Mouse (Mus musculus): ENCODE measurements around the gene Arhgap44. TPM values are rescaled to one million over a fixed set of nuclear protein-coding genes. Genes with fewer than 3 reads are reported as not detected.

Arhgap44 gene
- polyA plus RNA-seq, 1 experiment: 1.1 TPM

- no peaks in the 10 kb centered on the region for H3K4me1 ChIP-seq (ENCODE audit: control insufficient read depth, insufficient read depth, insufficient read length, low read length)
- no peak overlapping the region for H3K27ac ChIP-seq (ENCODE audit: insufficient read depth, low read depth, low read length)
- TF ChIP-seq CTCF (IDR thresholded peaks at IDR 0.05; ENCODE audit: extremely low read depth, insufficient read length, insufficient replicate concordance, low read depth, low read length) (no peak), POLR2A (IDR thresholded peaks at IDR 0.05; ENCODE audit: low read depth, low read length) (no peak)
- no peak overlapping the region for H3K4me3 ChIP-seq (ENCODE audit: low read depth, low read length)
- no peaks in the 10 kb centered on the region for H3K27me3 ChIP-seq (ENCODE audit: control insufficient read depth, insufficient read depth, low read length)
- 63% methylated on average over 5 of the region's 5 CpGs for WGBS
- H3K36me3 ChIP-seq (ENCODE audit: control insufficient read depth, insufficient read depth, low read length): no peaks in the 10 kb centered on the region
These were observed 134.7 kb downstream of the Arhgap44 start for GRCm38 (mm10) chr11:65028049-65028448.

DNA sequence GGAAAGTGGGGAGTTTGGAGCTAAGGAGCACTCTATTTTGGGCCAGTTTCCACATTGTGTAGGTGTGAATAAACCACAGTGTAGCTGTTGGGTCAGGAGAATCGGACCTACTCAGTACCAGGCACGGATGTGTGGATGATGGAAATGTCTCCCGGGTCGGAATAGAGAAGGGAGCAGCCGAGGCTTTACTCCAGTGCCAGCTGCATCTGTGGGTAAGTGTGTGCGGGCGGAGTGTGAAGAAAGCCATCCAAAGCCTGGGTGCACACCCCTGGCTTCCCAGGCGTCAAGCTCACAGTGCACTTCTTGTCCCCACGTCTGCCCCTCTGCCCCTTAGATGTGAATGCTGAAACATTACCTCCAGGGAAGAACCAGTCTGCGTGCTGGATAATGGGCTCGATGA, 140.0 kb downstream of the Arhgap44 start:
- TF ChIP-seq CTCF (IDR thresholded peaks at IDR 0.05; ENCODE audit: extremely low read depth, insufficient read length, insufficient replicate concordance, low read depth, low read length): no peak
- no peak for TF ChIP-seq POLR2A (IDR thresholded peaks at IDR 0.05; ENCODE audit: low read depth, low read length)
- Histone ChIP-seq H3K4me3 (ENCODE audit: low read depth, low read length) (no peak overlapping the region), H3K27ac (ENCODE audit: insufficient read depth, low read depth, low read length) (no peak overlapping the region), H3K36me3 (ENCODE audit: control insufficient read depth, insufficient read depth, low read length) (no peaks in the 10 kb centered on the region), H3K4me1 (ENCODE audit: control insufficient read depth, insufficient read depth, insufficient read length, low read length) (no peaks in the 10 kb centered on the region), H3K27me3 (ENCODE audit: control insufficient read depth, insufficient read depth, low read length) (no peaks in the 10 kb centered on the region)
- WGBS: 87% methylated on average over 11 of the region's 11 CpGs

DNA sequence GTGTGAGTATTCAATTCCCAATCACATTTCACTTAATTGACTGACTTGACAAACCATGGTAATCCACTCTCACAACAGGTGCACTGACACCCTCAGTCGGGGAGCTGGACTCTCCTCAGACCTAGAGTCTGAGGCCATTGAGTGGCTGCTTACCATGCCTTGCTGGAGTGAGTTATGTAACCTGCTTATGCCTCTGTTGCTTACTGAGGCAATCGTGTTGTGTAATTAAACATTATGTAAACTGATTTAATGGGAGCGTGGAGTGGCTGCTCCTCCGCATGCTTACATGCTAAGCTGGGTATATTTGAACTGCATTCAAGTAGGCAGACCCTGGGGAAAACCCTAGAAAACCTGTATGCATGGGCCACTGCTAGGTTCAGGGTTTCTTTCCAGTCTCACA, 142.0 kb downstream of the Arhgap44 start:
- 80% methylated on average over 4 of the region's 4 CpGs for WGBS
- Histone ChIP-seq H3K27me3 (ENCODE audit: control insufficient read depth, insufficient read depth, low read length) (no peaks in the 10 kb centered on the region), H3K4me3 (ENCODE audit: low read depth, low read length) (no peak overlapping the region), H3K27ac (ENCODE audit: insufficient read depth, low read depth, low read length) (no peak overlapping the region), H3K36me3 (ENCODE audit: control insufficient read depth, insufficient read depth, low read length) (no peaks in the 10 kb centered on the region), H3K4me1 (ENCODE audit: control insufficient read depth, insufficient read depth, insufficient read length, low read length) (no peaks in the 10 kb centered on the region)
- TF ChIP-seq POLR2A (IDR thresholded peaks at IDR 0.05; ENCODE audit: low read depth, low read length): no peak
- TF ChIP-seq CTCF (IDR thresholded peaks at IDR 0.05; ENCODE audit: extremely low read depth, insufficient read length, insufficient replicate concordance, low read depth, low read length): no peak

GRCm38 (mm10) chr11:65016754-65017153, 146.0 kb downstream of the Arhgap44 start:
- WGBS: 79% methylated on average over 1 of the region's 1 CpGs
- no peak overlapping the region for H3K27ac ChIP-seq (ENCODE audit: insufficient read depth, low read depth, low read length)
- TF ChIP-seq POLR2A (IDR thresholded peaks at IDR 0.05; ENCODE audit: low read depth, low read length): no peak
- TF ChIP-seq CTCF (IDR thresholded peaks at IDR 0.05; ENCODE audit: extremely low read depth, insufficient read length, insufficient replicate concordance, low read depth, low read length): no peak

DNA sequence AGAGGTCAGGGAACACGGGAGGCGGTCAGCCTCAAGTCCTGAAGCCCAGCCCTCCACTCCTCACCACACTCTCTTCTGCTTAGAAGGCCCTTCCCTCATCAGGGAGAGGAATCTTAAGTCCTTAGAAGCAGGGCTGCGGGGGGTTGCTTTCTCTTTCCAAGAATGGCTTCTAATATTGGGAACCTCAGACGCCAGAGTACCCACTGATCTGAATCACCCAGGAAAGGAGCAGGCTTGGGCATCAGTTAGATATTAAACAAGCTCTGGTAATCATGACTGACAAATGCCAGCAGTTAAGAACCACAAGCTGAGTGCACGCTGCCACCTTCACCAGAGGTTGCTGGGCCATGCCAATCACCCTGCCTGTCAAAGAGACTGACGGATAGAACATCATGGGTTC, 148.9 kb downstream of the Arhgap44 start:
- Histone ChIP-seq H3K4me1 (ENCODE audit: control insufficient read depth, insufficient read depth, insufficient read length, low read length) (no peaks in the 10 kb centered on the region), H3K4me3 (ENCODE audit: low read depth, low read length) (no peak overlapping the region), H3K27me3 (ENCODE audit: control insufficient read depth, insufficient read depth, low read length) (no peaks in the 10 kb centered on the region), H3K27ac (ENCODE audit: insufficient read depth, low read depth, low read length) (no peak overlapping the region), H3K36me3 (ENCODE audit: control insufficient read depth, insufficient read depth, low read length) (no peaks in the 10 kb centered on the region)
- WGBS: 82% methylated on average over 6 of the region's 6 CpGs
- TF ChIP-seq CTCF (IDR thresholded peaks at IDR 0.05; ENCODE audit: extremely low read depth, insufficient read length, insufficient replicate concordance, low read depth, low read length) (no peak), POLR2A (IDR thresholded peaks at IDR 0.05; ENCODE audit: low read depth, low read length) (no peak)

More at GRCm38 (mm10) chr11:65016754-65017153, 146.0 kb downstream of the Arhgap44 start:
- no peaks in the 10 kb centered on the region for H3K36me3 ChIP-seq (ENCODE audit: control insufficient read depth, insufficient read depth, low read length)
- no peaks in the 10 kb centered on the region for H3K4me1 ChIP-seq (ENCODE audit: control insufficient read depth, insufficient read depth, insufficient read length, low read length)
- H3K4me3 ChIP-seq (ENCODE audit: low read depth, low read length): no peak overlapping the region
- H3K27me3 ChIP-seq (ENCODE audit: control insufficient read depth, insufficient read depth, low read length): no peaks in the 10 kb centered on the region

DNA sequence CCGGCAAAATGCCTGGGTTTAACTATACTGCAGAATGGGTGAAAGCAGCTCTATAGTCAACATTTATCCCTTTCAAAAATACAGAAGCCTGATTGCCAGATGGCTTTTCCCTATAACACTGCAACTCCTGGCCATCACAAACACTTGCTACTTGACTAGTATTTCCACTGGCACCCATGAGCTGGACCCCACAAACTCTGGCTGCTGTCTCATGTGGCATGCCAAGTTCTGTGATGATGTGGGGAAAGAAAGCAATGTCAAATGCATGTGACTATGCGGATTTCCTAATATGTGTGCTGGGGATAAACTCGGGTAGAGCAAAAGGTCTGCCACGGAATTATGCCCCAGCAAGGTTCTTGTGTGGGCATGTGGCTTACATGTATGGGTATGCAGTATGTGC, 156.7 kb downstream of the Arhgap44 start:
- H3K36me3 ChIP-seq (ENCODE audit: control insufficient read depth, insufficient read depth, low read length): peaks cover 11% of the 10 kb centered on the region; the same call in 1 of the 2 replicates
- TF ChIP-seq POLR2A (IDR thresholded peaks at IDR 0.05; ENCODE audit: low read depth, low read length): no peak
- TF ChIP-seq CTCF (IDR thresholded peaks at IDR 0.05; ENCODE audit: extremely low read depth, insufficient read length, insufficient replicate concordance, low read depth, low read length): no peak
- no peak overlapping the region for H3K27ac ChIP-seq (ENCODE audit: insufficient read depth, low read depth, low read length)
- H3K4me3 ChIP-seq (ENCODE audit: low read depth, low read length): no peak overlapping the region
- H3K4me1 ChIP-seq (ENCODE audit: control insufficient read depth, insufficient read depth, insufficient read length, low read length): no peaks in the 10 kb centered on the region
- WGBS: 94% methylated on average over 4 of the region's 4 CpGs
- no peaks in the 10 kb centered on the region for H3K27me3 ChIP-seq (ENCODE audit: control insufficient read depth, insufficient read depth, low read length)

- Histone ChIP-seq H3K4me1 (ENCODE audit: control insufficient read depth, insufficient read depth, insufficient read length, low read length) (no peaks in the 10 kb centered on the region), H3K4me3 (ENCODE audit: low read depth, low read length) (no peak overlapping the region), H3K27ac (ENCODE audit: insufficient read depth, low read depth, low read length) (no peak overlapping the region), H3K27me3 (ENCODE audit: control insufficient read depth, insufficient read depth, low read length) (no peaks in the 10 kb centered on the region), H3K36me3 (ENCODE audit: control insufficient read depth, insufficient read depth, low read length) (peaks cover 18% of the 10 kb centered on the region; the same call in 1 of the 2 replicates)
- TF ChIP-seq CTCF (IDR thresholded peaks at IDR 0.05; ENCODE audit: extremely low read depth, insufficient read length, insufficient replicate concordance, low read depth, low read length) (no peak), POLR2A (IDR thresholded peaks at IDR 0.05; ENCODE audit: low read depth, low read length) (no peak)
- WGBS: 69% methylated on average over 3 of the region's 3 CpGs
These were observed 157.9 kb downstream of the Arhgap44 start for GRCm38 (mm10) chr11:65004836-65005235.
